Mouse (Mus musculus) brain, embryonic 14.5 days (tissue): ENCODE results near the gene Gpank1. TPM values are rescaled to one million over a fixed set of nuclear protein-coding genes. Genes with fewer than 3 reads are reported as not detected.
"Not testable (repeated sequence)": the region's sequence is repeated elsewhere in the genome, so short reads cannot be mapped to it uniquely, and the experiment has no call there.

Source experiments
- DNase-seq: peaks from one replicate; pipeline ENCODE4 v3.0.0-alpha.2; 2011; ENCODE audit warnings: low read depth
- CTCF ChIP-seq: fragments of 200-500 bp; IDR thresholded peaks from 2 replicates; pipeline ENCODE4 v1.5.1; 2012; ENCODE audit warnings: inconsistent platforms, mild to moderate bottlenecking, moderate library complexity, borderline replicate concordance; ENCODE audit not compliant: insufficient read depth, insufficient read length; ENCODE audit errors: extremely low read depth
- POLR2A ChIP-seq: fragments of 200-500 bp; IDR thresholded peaks from 2 replicates; pipeline ENCODE4 v1.6.1; 2012; ENCODE audit warnings: mild to moderate bottlenecking, inconsistent platforms, borderline replicate concordance; ENCODE audit not compliant: poor library complexity, insufficient read depth, insufficient read length, severe bottlenecking; ENCODE audit errors: extremely low read depth
- polyA plus RNA-seq: library from polyadenylated mRNA; depleted of rRNA; stranded (reverse); fragments of >200 nt; gene quantifications from 2 replicates; pipeline ENCODE4 v1.2.3, GENCODE M21; 2012

Gene Gpank1
- polyA plus RNA-seq, 1 experiment: 21.4 TPM

- DNase-seq: no peak
- TF ChIP-seq POLR2A (no peak), CTCF (no peak)
Observed at GRCm38 (mm10) chr17:35103221-35103690, 18.0 kb upstream of the Gpank1 start.

DNA sequence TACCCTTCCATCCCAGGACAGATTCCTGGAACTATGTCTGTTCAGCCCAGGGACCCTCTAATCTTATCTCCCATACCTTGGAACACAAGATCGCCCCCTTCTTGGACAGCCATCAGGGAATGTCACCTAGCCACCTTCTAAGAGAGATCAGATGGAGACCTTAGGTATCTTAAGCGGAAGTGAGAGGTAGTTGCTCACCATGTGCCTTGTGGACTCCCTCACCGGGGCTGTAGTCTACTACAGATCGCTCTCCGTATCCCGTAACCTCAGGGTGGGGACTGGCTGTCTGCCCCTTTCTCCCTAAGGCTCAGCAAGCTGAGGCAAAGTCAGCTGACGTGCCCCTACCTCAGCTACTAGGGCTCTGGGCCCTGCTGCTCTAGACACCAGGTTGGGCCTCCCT, 17.2 kb upstream of the Gpank1 start:
- TF ChIP-seq POLR2A (no peak), CTCF (no peak)
- no peak for DNase-seq

- no peak for TF ChIP-seq POLR2A
- TF ChIP-seq CTCF: no peak
- DNase-seq: no peak
Observed at GRCm38 (mm10) chr17:35104754-35105153, 16.5 kb upstream of the Gpank1 start.

- TF ChIP-seq POLR2A: no peak
- peak; percentile 66 for TF ChIP-seq CTCF
- peak; percentile 68 for DNase-seq
Observed at GRCm38 (mm10) chr17:35105740-35106389, 15.4 kb upstream of the Gpank1 start.

DNA sequence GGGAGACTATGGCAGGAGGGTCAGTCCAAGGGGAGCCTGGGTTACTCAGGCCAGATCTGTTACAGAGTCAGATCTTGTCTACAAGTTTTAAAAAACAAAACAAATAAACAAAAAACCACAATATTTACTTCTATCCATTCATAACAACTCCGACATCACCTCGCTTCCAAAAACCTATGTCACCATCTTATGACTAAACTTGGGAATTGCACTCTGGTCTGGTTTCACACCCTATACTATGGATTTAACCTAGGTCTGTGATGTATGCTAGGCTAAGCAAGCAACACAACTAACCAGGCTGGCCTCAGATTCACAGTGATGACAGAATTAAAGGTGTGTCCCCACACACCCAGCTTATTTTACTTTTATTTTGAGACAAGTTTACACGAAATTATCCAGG, 14.7 kb upstream of the Gpank1 start:
- TF ChIP-seq POLR2A (no peak), CTCF (no peak; the same call in 1 of the 2 replicates)
- peak; percentile 48 for DNase-seq

DNA sequence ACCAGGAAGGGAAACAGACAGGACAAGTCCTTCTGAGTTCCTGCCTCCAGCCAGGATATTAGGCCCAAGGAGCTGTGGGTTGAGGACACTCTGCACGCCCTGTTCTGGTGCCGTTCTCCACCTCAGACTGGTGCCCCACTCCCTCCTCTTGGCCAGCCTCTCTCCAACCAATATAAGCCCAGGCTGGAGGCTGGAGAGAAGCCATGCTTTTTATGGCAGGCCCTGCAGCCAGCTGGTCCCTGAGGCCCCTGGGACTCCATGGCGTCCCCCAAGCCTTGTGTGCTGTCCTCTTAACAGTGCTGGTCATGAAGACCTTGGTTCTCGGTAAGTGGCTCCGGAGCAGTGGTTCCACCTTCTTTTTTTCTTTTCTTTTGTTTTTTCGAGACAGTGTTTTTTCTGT, 13.2 kb upstream of the Gpank1 start, which contains the start of gene Ly6g5c:
TSS of gene Ly6g5c (plus strand) at position 183 of the 400 bp plus-strand sequence.
- DNase-seq: no peak
- TF ChIP-seq POLR2A: no peak
- TF ChIP-seq CTCF: no peak

DNA sequence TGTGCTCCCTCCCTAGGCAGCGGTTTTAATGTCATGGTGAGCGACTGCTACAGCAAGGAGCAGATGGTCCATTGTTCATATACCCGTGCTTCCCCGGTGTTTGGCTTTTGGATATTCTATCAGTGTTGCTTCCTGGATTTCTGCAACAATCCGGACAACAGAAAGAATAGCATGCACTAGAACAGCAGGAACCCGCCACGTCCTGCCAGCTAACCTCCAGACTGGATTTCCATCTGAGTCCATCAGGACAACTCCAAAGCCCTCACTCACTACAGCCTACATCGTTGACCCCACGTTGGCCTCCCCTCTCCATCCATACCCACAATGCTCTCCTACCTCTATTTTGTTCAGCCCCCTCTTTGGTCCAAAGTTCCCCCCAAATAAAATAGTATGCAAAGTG, 9.5 kb upstream of the Gpank1 start:
- TF ChIP-seq CTCF: no peak
- TF ChIP-seq POLR2A: no peak

GRCm38 (mm10) chr17:35115046-35116019, 5.9 kb upstream of the Gpank1 start, which contains the start of gene Ly6g5b:
Gene Ly6g5b (minus strand): TSS chr17:35115428.
- no peak for DNase-seq
- TF ChIP-seq POLR2A: no peak
- TF ChIP-seq CTCF: peak; percentile 40; the same call in 1 of the 2 replicates

More for the DNA sequence above, 9.5 kb upstream of the Gpank1 start:
- DNase-seq: no peak

- TF ChIP-seq POLR2A: no peak
- no peak for TF ChIP-seq CTCF
- no peak for DNase-seq
Observed at GRCm38 (mm10) chr17:35120745-35121142, 511 bp upstream of the Gpank1 start.

- DNase-seq: peak; percentile 92
- no peak for TF ChIP-seq POLR2A
- TF ChIP-seq CTCF: peak; percentile 36; the same call in 1 of the 2 replicates
Observed at GRCm38 (mm10) chr17:35121871-35122303, 632 bp downstream of the Gpank1 start, which contains the start of gene Csnk2b. Gene Csnk2b (minus strand): TSS chr17:35122053.

DNA sequence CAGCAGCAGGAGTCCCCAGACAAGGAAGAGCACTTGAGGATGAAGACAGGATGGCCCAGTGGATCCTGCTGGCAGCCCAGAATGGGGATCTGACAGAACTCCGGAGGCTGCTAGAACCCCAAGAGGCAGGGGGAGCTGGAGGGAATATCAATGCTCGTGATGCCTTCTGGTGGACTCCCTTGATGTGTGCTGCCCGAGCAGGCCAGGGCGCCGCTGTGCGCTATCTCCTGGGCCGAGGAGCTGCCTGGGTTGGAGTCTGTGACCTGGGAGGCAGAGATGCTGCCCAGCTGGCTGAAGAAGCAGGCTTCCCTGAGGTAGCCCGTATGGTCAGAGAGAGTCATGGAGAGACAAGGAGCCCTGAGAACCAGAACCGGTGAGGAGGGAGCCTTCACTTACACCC, 2.0 kb downstream of the Gpank1 start:
- DNase-seq: not testable (repeated sequence)

- DNase-seq: not testable (repeated sequence)
Observed at GRCm38 (mm10) chr17:35124261-35124896, 3.1 kb downstream of the Gpank1 start.
